In the genomic region with DNA sequence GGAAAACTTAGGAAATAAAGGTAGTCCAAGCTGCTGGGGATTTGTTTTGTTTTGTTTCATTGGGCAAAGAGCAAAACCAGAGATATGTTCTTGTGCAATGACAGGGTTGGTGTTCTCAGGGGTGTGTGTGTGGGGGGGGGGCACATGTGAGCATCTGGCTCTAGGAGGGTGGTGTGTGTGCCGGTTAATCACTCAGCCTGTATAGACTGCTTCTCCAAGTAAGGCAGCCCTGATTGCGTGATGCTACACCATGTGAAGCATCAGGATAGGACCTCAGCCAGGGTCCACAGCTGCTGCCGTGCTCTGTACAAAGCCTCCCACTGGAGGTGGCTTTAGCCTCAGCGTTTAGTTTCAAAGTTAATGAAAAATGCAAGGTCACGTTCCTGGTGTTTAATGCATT, we compare ENCODE assay signal across 11 mouse cellular contexts. TPM values are rescaled to one million over a fixed set of nuclear protein-coding genes. Genes with fewer than 3 reads are reported as not detected.
DNase-seq lines count a peak whose midpoint lies in the region; ATAC-seq and TF ChIP-seq lines count a peak whose summit lies in the region.
"Had no signal": no experiment of that assay in that cellular context is flagged by ENCODE, and none has a peak within 500 bp of the region (broad histone marks: within the 10 kb centered on the region; RNA-seq: fewer than 3 reads in every experiment).

No protein-coding gene starts in this region.

- H3K9me3 ChIP-seq in intestine, embryonic 16.5 days (ENCODE audit: control insufficient read depth, low read length), result no peaks in the 10 kb centered on the region
- H3K9me3 ChIP-seq in intestine, postnatal 0 days (ENCODE audit: control insufficient read depth), result no peaks in the 10 kb centered on the region
- no peaks in the 10 kb centered on the region for H3K9me3 ChIP-seq in limb, embryonic 15.5 days

- DNase-seq in adipocyte (ENCODE audit: low spot score), result peak; percentile 8
- peak; percentile 43 for DNase-seq in fibroblast of lung, adult 2 months (ENCODE audit: low read depth)
- DNase-seq in thymus, postnatal 0 days (ENCODE audit: low spot score), result no peak
- no peak for DNase-seq in embryo, embryonic 11 days
- DNase-seq in right cerebral cortex, postnatal 25 days, result no peak
- DNase-seq: midbrain, embryonic 14.5 days; thymus, adult 18-20 months had no signal

- ATAC-seq in intestine, embryonic 16.5 days, result peak; percentile 48
- ATAC-seq in intestine, postnatal 0 days, result no peak
- ATAC-seq in limb, embryonic 15.5 days (ENCODE audit: insufficient number of reproducible peaks, low FRiP score, low TSS enrichment, low read depth), result peak; percentile 69; the same call in 1 of the 2 replicates

- H3K4me1 ChIP-seq in intestine, embryonic 16.5 days (ENCODE audit: control insufficient read depth, insufficient read depth, low read length), result no peaks in the 10 kb centered on the region
- H3K4me1 ChIP-seq in intestine, postnatal 0 days (replicated peaks; ENCODE audit: control insufficient read depth, insufficient read depth, low read length), result no peaks in the 10 kb centered on the region
- peaks cover 6% of the 10 kb centered on the region; the same call in 1 of the 2 replicates for H3K4me1 ChIP-seq in limb, embryonic 15.5 days

- no peak overlapping the region for H3K4me2 ChIP-seq in intestine, embryonic 16.5 days (ENCODE audit: low read depth, low read length)
- no peak overlapping the region for H3K4me2 ChIP-seq in intestine, postnatal 0 days (replicated peaks; ENCODE audit: low read depth)
- no peak overlapping the region for H3K4me2 ChIP-seq in limb, embryonic 15.5 days

- H3K9ac ChIP-seq in intestine, embryonic 16.5 days (ENCODE audit: low read depth, low read length), result no peak overlapping the region
- H3K9ac ChIP-seq in intestine, postnatal 0 days (ENCODE audit: low read depth, low read length), result no peak overlapping the region
- no peak overlapping the region for H3K9ac ChIP-seq in limb, embryonic 15.5 days

- no peak for TF ChIP-seq CTCF in intestine, postnatal 0 days (IDR thresholded peaks at IDR 0.05; ENCODE audit: low read depth)

- H3K27ac ChIP-seq in intestine, embryonic 16.5 days (ENCODE audit: low read length), result peak overlapping the region; percentile 28; the same call in 1 of the 2 replicates
- H3K27ac ChIP-seq in intestine, postnatal 0 days (ENCODE audit: low read depth, low read length), result no peak overlapping the region
- H3K27ac ChIP-seq in limb, embryonic 15.5 days, result peak overlapping the region; percentile 57; the same call in 1 of the 2 replicates
- H3K27ac ChIP-seq: left cerebral cortex, adult 2 months had no signal

- 64% methylated on average over 5 of the region's 5 CpGs for WGBS in intestine, embryonic 16.5 days
- WGBS in intestine, postnatal 0 days, result 72% methylated on average over 5 of the region's 5 CpGs
- WGBS in limb, embryonic 15.5 days, result 64% methylated on average over 5 of the region's 5 CpGs

- H3K4me3 ChIP-seq in intestine, embryonic 16.5 days (ENCODE audit: low read length), result no peak overlapping the region
- no peak overlapping the region for H3K4me3 ChIP-seq in intestine, postnatal 0 days (ENCODE audit: low read depth, low read length)
- H3K4me3 ChIP-seq in limb, embryonic 15.5 days, result no peak overlapping the region
- H3K4me3 ChIP-seq: left cerebral cortex, adult 2 months had no signal

- no peaks in the 10 kb centered on the region for H3K36me3 ChIP-seq in intestine, embryonic 16.5 days (ENCODE audit: control insufficient read depth, insufficient read depth, low read length)
- H3K36me3 ChIP-seq in intestine, postnatal 0 days (ENCODE audit: control insufficient read depth, insufficient read depth), result no peaks in the 10 kb centered on the region
- H3K36me3 ChIP-seq in limb, embryonic 15.5 days, result no peaks in the 10 kb centered on the region

- H3K27me3 ChIP-seq in intestine, embryonic 16.5 days (replicated peaks; ENCODE audit: control insufficient read depth, insufficient read depth, low read length), result no peaks in the 10 kb centered on the region
- no peaks in the 10 kb centered on the region for H3K27me3 ChIP-seq in intestine, postnatal 0 days (replicated peaks; ENCODE audit: control insufficient read depth, insufficient read depth, low read length)
- H3K27me3 ChIP-seq in limb, embryonic 15.5 days, result no peaks in the 10 kb centered on the region

RNA-seq across cellular contexts. Expression of a gene that starts 10.8 kb away (rescaled TPM):
- polyA plus RNA-seq in intestine, embryonic 16.5 days (2015; fragmentation: Nextera tagmentation; extraction: Ambion mirVana), result 19.1 and 23.3 TPM in 2 replicates
- polyA plus RNA-seq in intestine, postnatal 0 days (2015; fragmentation: Nextera tagmentation; extraction: Ambion mirVana), result 35.1 and 37.2 TPM in 2 replicates
- 10.9 and 14.3 TPM in 2 replicates for polyA plus RNA-seq in limb, embryonic 15.5 days (2015; fragmentation: Nextera tagmentation; extraction: Ambion mirVana)
- 1.9 and 2.9 TPM in 2 replicates for polyA plus RNA-seq in thymus, postnatal 0 days (2015; fragmentation: Nextera tagmentation; extraction: Ambion mirVana)

RNA-seq across cellular contexts. Expression of a gene that starts 43.9 kb away (rescaled TPM):
- 8.6 and 8.8 TPM in 2 replicates for polyA plus RNA-seq in intestine, embryonic 16.5 days (2015; fragmentation: Nextera tagmentation; extraction: Ambion mirVana)
- polyA plus RNA-seq in intestine, postnatal 0 days (2015; fragmentation: Nextera tagmentation; extraction: Ambion mirVana), result 4.0 and 4.9 TPM in 2 replicates
- polyA plus RNA-seq in limb, embryonic 15.5 days (2015; fragmentation: Nextera tagmentation; extraction: Ambion mirVana), result 1.6 and 2.9 TPM in 2 replicates
- 11.9 and 12.0 TPM in 2 replicates for polyA plus RNA-seq in thymus, postnatal 0 days (2015; fragmentation: Nextera tagmentation; extraction: Ambion mirVana)

Comparison
In these comparisons a context has a peak if more than half of its experiments do, and no peak if none do; other contexts are left out.
1. DNase-seq: peak in adipocyte (single experiment) and fibroblast of lung, adult 2 months (single experiment); none in thymus, postnatal 0 days (single experiment), embryo, embryonic 11 days (single experiment) and right cerebral cortex, postnatal 25 days (single experiment).